Mouse (Mus musculus) thymus, postnatal 4 days (tissue): ENCODE results near the gene Gm42906.

ENCODE experiments used
- DNase-seq: peaks from one replicate; pipeline ENCODE4 v3.0.0; 2021

Gm42906 gene

DNA sequence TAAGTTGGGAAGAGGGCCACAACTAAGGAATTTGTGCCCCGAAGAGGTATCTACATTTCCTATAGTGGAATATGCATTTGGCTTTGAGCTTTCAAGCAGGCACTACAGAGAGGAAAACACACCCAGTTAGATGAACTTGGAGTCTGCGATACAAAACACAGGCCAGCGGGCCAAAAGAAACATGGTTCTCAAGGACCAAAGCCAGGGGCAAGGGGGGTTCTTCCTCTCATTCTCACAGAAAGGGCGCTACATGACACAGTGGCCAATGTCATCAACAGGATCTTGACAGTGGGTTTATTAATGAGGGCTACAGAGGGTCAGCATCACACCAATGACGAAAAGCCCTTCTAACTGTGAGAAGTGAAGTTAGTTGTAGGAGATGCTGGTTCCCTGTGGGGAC, 370.2 kb downstream of the Gm42906 start:
- DNase-seq: no peak

DNA sequence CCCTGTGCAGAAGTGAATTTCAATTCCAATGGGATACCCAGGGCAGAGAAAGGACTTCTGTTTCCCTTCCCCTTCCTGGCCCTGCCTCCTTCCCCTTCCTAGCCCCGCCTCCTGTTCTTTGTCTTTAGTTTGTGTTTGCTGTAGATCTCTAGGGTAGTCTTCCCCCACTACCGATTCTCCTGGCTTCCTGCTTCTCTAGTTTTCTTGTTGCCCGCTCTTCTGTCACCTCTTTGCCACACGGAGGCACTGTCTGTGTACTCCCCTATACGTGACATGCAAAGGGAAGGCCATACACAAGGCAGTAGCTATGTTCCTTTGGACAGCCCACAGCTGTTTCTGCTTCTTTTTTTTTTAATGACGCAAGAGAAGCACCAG, 371.1 kb downstream of the Gm42906 start:
- no peak for DNase-seq

DNA sequence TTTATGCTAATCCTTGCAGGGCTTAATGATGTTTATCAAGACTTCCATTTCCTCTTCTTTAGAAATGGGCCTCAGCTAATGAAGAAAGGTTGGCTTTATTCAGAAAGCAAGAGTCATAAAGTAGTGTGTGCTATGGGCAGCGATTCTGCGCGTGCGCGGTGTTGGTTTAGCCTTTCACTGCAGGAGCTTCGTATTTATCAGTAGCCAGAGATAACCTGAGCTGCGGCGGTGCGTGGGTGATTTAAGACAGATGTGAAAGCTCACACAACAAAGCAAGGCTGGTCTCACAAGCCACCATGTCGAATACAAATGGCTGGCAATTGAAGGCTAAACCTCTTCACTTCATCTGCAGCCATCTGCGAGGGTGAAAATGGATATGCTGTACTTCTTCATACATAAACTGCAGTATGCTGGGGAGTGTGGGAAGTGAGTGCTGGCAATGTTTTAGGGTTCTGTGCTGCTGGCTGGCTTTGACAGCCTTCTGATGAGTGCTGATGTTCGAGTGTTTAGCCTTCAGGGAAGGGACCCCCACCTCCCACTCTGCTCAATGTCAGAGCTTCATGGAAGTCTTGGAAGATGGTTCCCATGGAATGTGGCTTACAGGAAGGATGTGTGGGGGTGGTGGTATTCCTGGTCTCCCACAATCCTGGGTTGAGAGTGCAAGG, 371.6 kb downstream of the Gm42906 start:
- DNase-seq: no peak

DNA sequence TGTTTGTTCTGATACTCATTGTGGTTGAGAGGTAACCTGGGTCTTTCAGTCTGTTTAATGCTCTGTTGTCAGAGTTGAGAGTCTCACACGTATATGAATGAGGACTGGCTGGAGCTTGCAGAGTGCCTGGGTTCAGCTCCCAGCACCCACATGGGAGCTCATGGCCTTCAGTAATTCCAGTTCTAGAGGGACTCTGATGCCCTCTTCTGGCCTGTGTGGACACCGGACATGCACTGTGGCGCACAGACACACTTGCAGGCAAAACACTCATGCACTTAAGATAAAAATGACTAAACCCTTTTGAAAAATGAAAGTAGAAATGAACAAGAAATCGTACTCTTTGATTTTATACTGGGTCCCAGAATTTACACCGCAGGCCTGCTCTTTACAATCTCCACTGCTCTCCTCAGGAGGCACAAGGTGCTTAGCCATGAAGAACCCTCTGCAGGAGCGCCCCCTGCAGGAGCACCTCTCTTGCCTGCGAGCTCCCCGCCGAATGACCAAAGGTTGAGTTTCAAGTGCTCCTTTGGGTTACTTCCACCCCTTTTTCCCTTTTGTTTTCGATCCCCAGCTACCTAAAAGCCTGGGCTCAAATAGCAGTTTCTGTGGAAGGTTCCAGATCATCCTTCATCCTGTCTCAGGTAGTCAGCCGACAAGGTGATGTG, 372.4 kb downstream of the Gm42906 start:
- DNase-seq: peak; percentile 17

DNA sequence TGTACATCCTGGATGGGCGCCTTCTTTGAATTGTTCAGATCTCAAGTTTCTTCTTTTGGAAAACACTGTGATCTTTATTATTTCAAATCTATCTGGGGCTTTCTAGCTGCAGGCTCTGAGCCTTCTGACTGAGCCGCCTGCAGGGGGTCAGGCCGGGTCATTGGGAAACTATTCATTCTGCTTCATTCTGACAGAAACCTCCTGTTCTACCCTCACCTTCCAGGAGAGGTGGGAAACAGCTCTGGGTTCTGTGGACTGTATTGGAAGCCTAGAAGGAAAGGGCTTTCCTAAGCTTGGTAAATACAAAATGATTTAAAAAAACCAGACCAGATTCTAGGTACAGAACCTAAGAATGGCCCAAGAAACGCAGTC, 373.2 kb downstream of the Gm42906 start:
- DNase-seq: no peak

DNA sequence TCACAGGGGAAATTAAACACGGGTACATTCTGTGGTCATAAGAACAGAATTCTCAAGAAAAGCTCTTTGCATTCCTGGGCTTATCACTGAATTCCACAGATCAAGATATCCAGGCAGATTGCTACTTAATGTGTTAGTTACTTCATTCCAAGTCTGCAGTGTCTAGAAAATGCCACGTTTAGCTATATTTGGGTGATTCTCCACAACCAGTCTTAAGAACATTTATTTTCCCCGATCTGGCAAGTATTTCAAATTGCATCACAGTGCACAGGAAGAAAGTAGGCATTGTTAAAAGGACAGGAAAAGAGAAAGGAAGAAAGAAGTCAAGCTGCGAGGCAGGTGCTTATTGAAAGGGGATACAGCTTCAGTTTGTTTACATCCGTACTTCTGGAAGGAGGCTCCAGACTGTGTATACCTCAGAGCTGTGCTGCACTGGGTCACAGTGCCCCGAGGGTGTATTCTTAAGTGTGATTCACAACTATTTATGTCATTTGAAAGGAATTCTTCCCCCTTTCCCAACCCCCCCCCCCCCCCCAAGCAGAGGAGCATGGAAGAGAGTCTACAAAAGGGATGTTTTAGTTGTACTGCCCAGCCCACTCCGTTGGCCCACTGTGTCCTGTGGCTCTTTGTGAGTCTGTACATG, 373.7 kb downstream of the Gm42906 start:
- no peak for DNase-seq

DNA sequence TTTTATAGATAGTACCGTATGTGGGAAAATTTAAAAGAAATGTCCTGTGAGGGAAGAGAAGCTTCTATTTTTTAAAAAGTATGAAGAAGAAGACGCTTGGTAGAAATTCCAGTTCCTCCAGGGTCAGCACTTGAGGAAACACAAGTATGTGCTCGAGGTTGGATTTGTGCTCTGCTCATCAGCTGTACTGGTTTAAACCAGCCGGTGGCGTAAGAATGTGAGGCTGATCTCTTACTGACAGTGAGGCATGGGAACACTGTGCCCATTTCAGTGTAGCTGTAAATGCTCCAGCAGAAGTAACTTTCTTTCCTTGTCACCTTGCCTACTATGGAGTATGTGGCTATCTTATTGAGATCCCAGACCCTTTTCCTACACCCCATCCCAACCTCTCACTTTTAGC, 374.8 kb downstream of the Gm42906 start:
- no peak for DNase-seq

DNA sequence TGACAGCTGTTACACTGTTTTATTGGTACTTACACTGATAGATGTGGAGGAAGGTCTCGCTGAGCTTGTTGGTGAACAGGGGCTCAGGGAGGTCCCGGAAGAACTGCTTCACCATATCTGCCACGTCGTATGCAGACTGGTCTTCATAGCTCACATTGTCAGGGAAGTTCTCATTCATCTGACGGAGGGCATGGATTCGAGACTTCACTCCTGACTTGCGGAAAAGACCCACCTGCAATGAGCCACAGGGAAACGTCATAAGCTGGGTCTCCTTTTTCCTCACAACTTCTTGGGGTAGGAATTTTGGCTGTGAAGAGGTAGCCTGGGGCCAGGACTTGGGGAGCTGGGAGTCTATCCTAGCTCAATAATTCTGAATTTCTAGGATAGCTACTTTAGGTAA, 375.6 kb downstream of the Gm42906 start:
- DNase-seq: no peak

DNA sequence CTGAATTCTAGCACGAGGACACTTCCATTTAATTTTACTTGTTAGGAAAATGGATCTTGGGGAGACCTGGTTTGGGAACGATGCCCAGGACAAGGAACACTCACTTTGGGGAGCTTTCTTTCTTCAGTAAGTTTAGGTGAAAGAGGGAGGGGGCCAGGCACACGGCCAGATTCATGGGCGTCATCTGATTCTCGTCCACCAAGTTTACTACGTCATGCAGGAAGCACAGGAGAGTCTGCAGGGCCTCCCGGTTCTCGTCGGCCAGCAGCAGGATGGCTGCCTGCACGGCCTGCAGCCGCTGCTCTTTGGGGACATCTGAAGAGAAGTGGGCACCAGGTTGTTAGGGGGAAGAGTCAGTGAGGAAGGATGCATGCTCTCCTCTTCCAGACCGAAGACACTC, 380.5 kb downstream of the Gm42906 start:
- DNase-seq: no peak

DNA sequence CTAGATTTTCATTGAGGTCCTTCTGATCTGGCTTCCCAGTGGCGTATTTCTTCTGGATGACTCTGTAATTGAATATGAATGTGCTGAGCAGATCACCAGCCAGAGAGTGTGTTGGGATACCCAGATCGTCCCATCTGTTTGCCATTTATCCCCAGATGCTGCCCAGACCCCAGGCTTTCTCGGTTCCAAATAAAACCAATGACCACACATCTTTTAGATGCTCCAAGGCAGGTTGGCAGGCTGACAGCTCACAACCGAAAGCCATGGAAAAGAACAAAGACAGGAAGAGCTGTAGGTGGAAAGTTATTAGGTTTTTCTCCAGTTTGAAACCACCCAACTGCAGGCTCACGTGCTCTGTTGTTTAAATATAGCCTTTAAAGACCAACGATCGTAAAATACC, 381.0 kb downstream of the Gm42906 start:
- no peak for DNase-seq

DNA sequence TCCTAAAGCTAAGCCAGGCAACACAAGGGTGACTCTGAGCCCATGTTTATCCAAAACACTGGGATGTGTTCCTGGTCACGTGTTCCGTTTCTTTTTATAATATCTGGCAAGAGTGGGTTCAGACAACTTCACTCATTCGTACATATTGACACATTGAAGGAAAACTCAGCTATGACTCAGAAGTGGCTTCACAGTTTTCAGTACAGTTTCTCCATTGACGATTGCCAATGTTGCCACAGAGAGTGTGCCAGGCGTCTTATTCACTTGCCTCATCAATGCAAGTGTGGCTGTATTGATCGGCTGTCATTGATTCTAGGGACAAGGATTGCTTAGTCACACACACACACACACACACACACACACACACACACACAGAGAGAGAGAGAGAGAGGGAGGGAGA, 381.8 kb downstream of the Gm42906 start:
- DNase-seq: no peak

DNA sequence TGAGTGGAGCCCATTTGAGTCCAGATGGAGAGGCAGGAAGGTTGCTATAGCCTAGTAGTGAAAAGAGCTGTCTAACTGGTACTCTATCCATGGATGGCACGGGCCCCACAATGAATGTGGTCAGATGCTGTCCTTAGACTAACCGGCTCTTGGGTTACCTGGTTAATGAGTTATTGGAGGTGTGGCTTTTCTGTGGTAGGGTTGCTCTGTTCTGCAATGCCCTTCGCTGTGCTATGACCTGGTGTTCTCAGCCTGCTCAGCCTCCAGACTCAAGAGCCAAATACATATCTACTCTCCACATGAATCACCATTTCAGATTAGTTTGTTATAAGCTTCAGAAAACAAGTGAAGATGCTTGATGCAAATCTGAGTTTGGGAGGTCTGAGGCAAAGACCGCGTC, 385.1 kb downstream of the Gm42906 start:
- DNase-seq: no peak

DNA sequence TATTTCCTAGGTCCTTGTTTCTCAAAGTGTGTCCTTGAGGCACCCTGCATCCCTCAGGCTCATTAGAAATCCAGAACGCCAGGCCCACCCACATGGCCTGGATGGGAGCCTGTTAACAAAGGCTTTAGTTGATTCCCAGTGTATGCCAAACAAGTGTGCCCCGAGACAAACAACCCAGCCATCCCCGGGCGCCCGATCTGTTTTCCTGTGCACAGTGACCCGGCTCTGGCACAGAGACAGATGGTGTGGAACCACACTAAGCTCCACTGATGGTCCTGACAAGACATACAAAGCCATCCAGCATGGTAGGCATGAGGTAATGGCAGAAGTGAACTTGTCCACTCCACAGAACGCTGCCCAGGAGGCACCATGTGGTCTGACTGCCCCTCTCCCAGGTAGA, 390.1 kb downstream of the Gm42906 start:
- DNase-seq: no peak

DNA sequence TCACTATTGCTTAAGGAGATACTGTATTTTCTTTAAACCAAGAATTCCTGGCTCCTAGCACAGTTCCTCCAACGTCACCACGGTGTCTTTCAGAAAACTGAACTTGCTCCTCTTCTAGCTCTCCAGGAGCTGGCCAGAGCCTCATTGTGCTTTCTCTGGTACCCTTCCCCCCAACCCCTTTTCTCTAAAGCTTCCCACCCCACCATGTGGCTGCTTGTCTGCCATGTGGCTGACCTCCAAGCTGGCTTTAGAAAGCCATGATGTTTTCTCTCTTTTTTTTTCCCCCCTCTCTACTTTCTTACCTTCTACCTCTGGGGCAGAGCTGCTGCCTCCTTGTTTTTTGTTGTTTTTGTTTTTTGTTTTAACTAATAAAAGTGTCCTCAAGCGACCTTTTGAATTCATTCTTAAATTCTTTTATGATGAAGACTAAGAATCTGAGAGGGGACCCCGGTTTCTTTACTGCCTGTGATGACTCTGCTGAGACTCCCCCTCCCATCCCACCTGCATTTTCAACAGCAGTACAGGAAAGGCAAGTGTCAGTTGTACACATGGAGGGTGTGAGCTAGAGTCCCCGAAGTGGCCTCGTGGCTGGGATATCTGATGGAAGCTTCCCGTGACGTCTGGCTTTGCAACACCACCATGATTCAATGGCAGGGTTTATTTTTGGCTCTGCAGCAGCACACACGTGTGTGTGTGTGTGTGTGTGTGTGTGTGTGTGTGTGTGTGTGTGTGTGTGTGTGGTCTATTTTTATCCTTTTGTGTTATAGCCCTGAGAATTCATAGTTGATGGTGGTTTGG, 393.0 kb downstream of the Gm42906 start:
- no peak for DNase-seq

DNA sequence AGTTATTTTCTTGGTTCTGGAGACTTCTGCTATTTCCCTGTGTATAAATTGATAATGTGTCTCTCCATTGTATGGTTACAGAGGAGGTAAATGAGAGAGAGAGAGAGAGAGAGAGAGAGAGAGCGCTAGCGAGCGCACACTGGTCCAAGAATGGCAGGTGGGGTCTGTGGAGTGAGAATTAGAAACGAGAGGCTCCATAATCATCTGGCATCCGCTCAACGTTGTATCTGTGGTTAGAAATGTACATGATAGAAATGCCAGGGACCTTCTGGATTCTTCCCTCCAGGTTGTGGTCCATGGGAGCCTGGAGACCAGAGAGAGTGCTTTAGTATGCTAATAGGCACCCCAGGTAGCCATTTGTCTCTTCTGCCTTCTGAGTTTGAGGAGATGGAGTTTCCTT, 399.1 kb downstream of the Gm42906 start:
- DNase-seq: no peak

DNA sequence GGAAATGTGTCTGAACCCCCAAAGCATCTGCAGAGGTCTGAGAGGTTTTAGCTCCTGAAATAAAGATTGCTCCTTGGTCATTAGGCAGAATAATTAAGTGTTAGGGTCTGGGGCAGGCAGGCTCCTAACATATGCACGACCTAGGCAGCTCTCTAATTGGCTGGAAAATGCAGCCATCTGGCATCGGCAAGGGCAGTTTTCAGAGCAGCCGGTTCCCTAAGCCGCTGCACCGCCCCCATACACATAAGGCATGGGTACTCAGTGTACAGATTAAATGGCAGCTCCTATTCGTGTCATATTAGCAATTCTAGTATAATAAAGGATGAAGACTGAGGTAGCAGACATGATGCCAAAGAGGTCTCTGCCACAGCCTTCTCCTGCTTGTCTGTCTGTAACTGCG, 400.8 kb downstream of the Gm42906 start:
- DNase-seq: no peak

DNA sequence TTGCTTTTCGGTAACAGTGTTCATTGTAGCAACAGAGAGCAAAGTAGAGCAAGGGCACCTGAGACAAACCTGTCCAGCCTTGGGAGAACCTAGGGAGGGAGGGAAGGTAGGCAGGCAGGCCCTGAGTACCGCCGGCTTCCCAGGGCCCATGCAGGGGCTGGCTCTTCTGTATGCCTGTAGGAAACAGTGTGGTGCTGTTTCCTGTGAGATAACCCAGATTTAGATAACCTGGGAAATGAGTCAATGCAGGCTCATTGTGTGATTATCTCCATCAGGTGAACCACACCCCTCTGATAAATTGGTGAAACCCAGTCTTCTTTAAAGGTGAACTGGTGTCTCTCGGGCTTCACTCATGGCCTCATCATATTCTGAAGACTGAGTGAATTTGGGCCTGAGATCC, 401.9 kb downstream of the Gm42906 start:
- no peak for DNase-seq

DNA sequence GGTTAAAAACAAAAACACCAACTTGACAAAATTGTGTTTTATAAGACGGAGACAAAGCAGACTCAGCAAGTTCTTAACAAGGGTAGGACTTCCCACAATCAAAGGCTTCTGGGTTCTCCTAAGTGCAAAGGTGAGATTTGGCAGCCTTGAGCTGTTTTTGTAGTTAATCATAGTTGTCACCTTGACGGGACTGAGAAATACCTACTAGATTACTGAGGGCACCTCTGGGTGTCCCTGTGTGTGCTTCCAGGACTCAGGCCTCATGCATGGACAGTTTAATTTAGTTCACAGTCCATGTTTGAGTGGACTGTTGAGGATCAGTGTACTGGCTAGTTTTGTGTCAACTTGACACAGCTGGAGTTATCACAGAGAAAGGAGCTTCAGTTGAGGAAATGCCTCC, 403.5 kb downstream of the Gm42906 start:
- DNase-seq: no peak

DNA sequence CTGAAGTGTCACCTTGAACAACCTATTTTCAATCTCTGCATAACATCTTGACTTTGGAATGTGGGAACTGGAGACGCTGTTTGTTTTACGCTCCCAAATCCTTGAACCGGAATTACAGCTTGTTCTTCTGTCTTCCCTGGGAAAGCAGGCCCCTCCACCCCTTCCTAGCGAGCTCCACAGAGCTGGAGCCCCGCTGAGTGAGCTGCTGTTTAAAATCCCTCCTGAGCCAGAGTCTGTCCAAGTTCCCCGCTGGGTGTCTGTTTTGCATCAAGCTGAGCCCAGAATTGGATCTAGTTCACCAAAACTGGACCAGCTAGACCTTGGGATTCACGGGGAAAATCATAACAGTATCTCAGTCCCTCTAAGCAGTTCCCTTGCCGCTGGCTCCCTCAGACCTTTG, 404.5 kb downstream of the Gm42906 start:
- DNase-seq: no peak

DNA sequence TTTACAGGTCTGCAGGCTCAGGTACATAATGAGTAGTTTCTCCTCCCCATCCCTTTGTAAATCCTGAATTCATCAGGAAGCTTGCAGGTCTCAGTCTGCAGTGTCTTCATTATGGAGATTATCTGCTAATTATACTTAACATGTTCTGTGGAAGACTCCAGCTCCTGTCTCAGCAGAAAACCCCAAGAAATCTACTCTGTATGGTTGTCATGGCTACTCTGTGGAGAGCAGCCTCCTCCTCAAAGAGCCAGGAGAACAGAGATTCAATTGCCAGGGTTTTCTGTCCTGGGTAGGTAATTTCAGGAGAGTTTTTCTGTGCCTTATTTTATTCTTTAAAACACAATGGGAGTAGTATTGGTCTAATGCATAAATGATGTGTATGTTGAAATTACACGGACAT, 405.0 kb downstream of the Gm42906 start:
- DNase-seq: no peak

DNA sequence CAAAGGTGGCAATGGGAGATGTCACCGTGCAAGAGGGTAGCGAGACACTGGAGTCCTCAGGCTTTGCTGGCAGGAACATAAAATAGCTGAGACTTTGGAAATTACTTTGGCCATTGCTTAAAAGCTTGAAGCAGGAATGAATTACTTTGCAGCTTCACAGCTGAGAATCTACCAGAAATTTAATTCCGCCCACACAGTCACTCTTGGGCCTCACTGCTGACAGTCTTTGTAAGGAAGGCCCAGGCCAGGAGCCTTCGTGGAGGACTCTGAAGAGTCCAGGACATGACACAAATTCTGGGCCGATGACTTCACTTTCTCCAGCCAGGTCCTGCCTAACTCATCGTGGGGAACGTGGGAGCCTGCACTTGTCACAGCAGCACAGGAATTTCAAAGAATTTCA, 405.9 kb downstream of the Gm42906 start:
- DNase-seq: no peak

DNA sequence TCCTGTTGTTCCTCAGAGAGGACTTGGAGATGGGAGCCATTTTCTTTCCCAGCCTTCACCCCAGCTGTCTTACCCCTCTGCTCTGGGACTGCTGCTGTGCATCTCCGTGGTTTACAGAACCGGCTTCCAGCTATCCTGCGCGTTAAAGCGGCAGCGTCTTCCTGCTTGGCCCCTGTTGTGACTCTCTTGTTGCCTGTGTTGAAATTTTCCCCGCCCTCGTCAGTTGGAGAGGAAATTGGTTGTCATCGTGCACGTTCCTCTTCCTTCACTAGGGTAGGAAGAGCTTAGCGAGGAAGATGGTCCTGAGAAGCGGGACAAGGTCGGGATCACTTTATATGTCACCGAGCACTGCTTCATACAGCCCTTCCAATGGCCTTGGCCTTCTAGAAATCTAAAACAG, 407.1 kb downstream of the Gm42906 start:
- no peak for DNase-seq

DNA sequence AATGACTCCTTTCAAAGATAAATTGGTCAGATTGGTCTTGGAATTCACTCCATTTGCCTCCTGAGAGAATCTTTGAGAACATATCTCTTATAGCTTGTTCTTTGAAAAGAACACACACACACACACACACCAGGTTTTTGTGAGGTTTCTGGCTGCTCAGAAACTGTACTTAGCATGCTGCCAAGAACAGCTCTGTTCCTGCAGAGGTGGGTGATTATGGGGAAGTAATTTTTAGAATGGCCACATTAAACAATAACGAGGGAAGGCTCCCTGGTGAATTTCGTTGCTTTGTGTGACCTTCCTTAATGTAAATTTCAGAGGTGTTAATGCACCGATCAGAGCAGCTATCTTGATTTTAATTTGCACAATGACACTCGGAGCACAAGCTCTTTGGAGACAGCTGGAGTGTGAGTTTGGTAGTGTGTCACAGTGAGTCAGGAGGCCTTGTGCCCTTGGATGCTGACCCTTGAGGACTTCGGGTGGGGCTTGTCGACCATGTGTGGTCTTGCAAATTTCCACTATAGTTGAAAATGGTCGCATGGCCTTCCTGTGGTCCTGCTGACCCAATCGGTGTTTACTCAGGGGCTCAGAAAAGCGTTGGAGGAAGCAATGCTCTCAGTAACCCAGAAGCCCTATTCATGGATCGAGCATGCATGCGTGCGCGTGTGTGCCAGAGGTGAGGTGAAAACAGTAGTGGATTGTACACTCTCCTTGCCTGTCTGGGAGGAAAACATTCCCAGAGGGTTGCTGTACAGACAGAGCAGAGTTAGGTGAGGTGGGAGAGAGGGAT, 407.7 kb downstream of the Gm42906 start:
- DNase-seq: no peak
